Mouse (Mus musculus) induced T-regulatory cell, adult 2 months (primary cell): ENCODE results near the gene Ang2.
A peak's percentile ranks its signal among the peaks of the same experiment; 100 is the strongest.
"Not testable (repeated sequence)": the region's sequence is repeated elsewhere in the genome, so short reads cannot be mapped to it uniquely, and the experiment has no call there.

ENCODE experiments used
- DNase-seq: peaks from one replicate; pipeline ENCODE4 v3.0.0-alpha.2; 2012; ENCODE audit warnings: low read depth

Ang2 gene

DNA sequence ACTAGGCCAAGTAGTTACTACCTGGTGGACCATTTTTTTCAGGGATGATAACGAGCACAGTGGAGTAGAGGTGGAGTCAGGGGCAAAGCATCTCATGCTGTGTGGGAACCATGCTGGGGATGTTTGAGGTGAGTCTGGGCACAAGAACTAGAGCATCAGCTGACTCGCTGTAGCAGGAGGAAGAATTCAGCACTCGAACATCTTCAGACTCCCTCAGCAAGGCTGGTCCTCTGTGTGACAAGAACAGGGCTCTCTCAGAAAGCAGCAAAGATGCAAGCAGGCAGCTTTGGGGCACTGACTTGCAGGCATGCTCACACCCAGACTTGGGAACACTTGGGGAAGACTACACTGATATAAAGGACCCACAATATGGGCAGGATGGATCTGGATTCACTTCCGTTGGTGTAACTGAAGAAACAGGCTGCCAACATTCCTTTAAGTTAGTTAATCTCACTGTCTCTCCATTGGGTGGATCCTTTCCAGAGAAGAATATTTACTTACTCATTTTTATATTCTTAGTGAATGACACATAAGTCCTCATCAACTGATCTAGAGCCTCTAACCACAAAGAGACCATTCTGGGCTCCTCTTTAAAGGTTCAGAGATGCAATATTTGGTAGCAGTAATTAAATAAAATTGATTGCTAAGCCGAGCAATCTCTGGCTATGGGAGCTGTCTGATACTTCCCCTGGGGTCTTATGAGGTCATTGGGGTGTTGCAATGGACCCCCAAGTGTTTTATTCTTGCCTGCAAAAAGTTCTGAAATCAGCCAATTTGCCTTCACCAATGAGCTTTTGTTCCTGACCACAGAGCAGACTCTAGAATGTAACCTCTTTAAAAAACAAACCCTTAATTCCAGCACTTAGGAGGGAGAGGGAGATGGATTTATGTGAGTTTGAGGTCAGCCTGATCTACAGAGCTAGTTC, at the start of gene Ang2:
Gene Ang2, minus strand, starts transcription at position 51 of the 926 bp plus-strand sequence.
- DNase-seq: no peak

DNA sequence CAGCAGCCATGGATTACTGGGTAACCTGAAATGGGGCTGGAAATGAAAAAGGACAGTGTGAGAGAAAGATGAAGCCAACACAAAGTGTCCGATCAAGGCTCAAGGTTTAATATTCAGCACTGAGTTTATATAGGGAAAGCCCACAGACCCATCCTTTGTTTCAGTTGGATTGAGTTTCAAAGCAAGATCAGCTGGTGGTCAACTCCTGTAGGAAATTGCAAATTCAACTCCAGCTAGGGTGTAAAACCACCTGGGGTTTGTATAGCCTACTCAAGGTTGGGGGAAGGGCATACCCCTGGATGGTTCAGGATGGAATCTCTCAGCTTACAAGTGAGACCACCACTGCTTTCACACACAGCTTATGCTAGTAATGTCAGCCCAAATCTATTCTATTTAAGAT, 48.8 kb upstream of the Ang2 start:
- DNase-seq: no peak

- DNase-seq: peak; percentile 29
These were observed 42.0 kb upstream of the Ang2 start for GRCm38 (mm10) chr14:51240899-51241298.

DNA sequence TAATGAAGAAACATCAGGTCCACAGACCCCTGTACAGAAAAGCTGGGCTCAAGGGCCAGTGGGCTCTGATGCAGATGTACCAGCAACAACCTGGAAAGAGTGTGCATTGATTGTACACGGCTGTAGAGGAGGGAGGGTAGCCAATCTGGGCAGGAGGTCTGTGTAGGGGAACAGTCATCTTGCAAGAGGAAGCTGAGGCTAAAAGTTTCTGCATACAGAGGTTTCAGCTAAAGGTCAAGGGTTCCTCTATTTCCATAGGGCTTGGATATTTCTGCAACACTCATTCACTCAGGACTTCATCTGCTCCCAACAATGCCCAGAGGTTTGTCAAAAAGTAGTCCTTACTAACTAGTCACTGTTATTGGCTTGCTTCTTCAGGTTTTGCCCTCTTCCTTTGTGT, 38.5 kb upstream of the Ang2 start:
- not testable (repeated sequence) for DNase-seq

DNA sequence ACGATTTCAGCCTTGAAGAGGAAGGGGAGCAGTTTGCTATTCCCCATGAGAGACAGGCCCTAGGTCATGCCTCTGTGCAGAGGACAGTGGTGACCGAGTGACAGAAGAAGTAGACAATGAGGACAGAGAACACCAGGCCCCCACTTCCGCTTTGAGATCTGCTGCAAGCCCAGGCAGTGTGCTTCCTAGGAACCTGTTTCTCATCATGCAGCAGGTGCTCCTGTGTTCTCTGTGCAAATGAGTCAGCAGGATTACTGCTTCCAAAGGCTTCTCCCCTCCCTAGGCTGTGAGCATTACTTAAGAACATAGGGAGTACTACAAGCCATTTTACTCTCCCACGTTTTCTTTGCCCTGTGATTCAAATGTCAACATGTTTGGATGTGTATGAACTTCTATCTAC, 30.7 kb upstream of the Ang2 start:
- DNase-seq: not testable (repeated sequence)

DNA sequence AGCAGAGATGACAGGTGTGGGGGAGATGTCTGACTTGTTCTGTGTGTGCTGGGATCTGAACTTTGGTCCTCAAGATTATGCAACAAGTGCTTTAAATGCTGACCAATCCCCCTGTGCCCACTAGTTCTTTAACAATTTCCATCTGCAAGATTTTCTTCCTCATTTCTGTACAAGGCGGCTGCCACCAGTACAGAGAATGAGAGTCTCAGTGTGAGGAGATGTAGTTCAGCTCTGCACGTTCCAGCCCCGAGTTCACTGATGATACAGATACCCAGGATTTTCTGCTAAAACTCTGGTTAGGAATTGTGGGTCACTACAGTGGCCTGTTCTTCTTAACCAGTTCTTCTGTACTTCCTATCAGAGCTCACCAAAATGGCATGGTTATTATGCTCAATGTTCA, 21.1 kb upstream of the Ang2 start:
- DNase-seq: not testable (repeated sequence)

- no peak for DNase-seq
These were observed 4.2 kb upstream of the Ang2 start, which contains the start of gene Ear14 for GRCm38 (mm10) chr14:51203115-51203514. TSS of gene Ear14 (plus strand) at chr14:51203391.

DNA sequence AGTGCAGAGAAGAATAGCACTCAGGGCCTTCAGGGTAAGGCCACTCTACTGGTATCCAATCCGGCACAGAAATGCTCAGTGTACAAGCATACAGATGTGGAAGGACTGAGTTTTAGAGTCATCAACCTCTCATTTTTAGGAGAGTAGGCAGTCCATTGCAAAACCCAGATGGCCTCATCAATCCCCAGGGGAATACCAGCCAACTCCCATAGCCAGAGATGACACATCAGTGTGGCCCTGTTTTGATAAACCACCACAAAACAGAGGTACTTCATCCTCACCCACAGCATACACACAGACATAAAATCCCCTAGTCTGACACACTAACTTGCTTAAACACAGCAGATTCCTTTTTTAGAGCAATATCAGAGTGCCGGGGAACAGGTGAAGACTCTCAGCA, 1.5 kb upstream of the Ang2 start:
- DNase-seq: no peak

DNA sequence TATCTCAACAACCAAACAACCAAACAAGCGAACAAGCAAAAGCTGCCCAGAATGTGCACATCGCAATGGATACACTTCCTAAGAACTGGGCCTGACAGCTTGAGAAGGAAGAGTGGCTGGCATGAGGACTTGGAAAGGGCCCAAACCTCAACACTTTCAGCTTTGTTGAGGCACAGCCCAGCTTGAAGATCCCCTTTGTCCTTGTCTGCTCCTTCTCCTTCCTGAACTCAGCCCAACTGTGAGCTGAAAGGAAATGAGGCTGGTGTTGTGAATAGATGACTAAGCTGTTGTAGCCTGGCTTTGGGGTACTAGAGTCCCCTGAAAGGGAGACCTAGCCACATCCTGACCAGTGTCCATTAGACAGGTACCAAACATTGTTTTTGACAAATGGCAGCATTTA, 1.1 kb upstream of the Ang2 start:
- no peak for DNase-seq

GRCm38 (mm10) chr14:51195681-51196080, 3.3 kb downstream of the Ang2 start:
- DNase-seq: no peak

DNA sequence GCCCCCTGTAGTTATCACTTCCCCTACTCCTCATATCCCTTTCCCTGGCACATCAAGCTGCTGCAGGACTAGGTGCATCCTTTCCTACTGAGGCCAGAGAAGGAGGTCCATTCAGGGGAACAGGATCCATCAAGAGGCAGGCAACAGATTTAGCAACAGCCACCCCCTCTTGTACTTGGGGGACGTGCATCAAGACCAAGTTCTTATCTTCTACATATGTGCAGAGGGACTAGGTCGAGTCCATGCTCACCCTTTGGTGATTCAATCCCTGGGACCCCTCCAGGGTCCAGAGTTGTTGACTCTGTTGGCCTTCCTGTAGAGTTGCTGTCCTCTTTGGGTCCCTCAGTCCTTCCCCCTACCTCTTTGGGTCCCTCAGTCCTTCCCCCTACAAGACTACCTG, 17.9 kb downstream of the Ang2 start:
- not testable (repeated sequence) for DNase-seq

- DNase-seq: no peak
These were observed 25.1 kb downstream of the Ang2 start for GRCm38 (mm10) chr14:51173843-51174242.

GRCm38 (mm10) chr14:51172947-51173346, 26.0 kb downstream of the Ang2 start:
- not testable (repeated sequence) for DNase-seq

GRCm38 (mm10) chr14:51172095-51172865, 26.7 kb downstream of the Ang2 start:
- peak; percentile 37 for DNase-seq

- DNase-seq: no peak
These were observed 32.9 kb downstream of the Ang2 start for GRCm38 (mm10) chr14:51166068-51166467.

GRCm38 (mm10) chr14:51165435-51165834, 33.5 kb downstream of the Ang2 start:
- no peak for DNase-seq

DNA sequence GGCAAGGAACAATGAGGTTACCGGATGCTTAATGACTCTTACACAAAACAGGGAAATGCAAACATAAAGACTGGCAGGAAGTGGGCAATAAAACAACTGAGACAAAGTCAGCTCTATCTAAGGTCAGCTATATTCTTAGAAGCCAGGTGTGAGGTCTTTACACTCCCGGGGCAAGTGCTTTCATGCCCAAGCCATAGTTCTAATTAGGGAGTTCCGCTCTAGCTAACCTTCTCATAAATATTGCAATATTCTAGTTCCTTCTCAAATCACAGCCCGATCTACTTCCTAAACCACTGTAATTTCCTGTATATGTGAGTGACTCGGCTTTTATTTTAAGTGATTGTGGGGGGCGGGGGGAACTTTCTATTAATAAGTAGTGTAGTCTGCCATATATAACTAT, 35.6 kb downstream of the Ang2 start:
- not testable (repeated sequence) for DNase-seq

- not testable (repeated sequence) for DNase-seq
These were observed 37.0 kb downstream of the Ang2 start, which contains the start of gene Rnase2b for GRCm38 (mm10) chr14:51161976-51162375. TSS of gene Rnase2b (plus strand) at chr14:51162260.

DNA sequence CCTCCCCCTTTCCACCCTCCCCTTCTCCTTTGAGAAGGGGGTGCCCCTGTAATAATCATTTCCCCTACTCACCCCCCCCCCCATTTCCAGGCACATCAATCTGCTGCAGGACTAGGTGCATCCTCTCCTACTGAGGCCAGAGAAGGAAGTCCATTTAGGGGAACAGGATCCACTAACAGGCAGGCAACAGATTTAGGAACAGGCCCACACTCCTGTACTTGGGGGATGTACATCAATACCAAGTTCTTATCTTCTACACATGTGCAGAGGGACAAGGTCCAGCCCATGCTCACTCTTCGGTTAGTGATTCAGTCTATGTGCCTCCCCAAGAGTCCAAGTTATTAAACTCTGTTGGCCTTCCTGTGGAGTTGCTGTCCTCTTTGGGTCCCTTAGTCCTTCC, 41.9 kb downstream of the Ang2 start:
- no peak for DNase-seq

- no peak for DNase-seq
These were observed 42.2 kb downstream of the Ang2 start for GRCm38 (mm10) chr14:51156736-51157068.

DNA sequence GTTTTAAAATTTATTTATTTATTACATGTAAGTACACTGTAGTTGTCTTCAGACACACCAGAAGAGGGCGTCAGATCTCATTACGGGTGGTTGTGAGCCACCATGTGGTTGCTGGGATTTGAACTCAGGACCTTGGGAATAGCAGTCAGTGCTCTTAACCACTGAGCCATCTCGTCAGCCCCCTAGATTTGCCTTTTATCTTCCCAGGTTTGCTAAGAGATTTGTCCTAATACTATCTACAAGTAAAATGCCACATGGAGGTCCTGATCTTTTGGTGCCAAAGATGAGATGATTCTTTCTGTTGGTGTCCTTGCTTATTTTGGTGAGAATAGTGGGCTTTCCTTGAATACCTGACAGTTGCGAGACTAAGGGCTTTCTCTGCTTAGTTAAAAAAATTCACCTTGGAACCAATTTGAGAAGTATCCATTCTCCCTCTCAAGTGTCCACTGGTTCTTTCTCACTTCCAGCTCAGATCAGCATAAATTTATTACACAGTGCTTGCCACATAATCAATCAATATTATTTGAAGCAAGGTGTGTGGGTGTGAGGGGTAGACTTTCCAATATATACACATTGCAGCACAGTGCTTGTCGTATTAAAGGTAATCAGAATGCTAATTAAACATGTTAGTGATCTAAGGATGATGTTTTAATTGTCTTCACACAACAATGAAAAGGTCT, 42.8 kb downstream of the Ang2 start:
- DNase-seq: no peak

GRCm38 (mm10) chr14:51152249-51152870, 46.6 kb downstream of the Ang2 start:
- DNase-seq: no peak
